Mouse (Mus musculus): ENCODE measurements around the gene Mynn.

The Mynn gene

GRCm38 (mm10) chr3:30644207-30644606 lies 42.3 kb downstream of the Mynn start, which contains the start of gene Lrriq4:
Lrriq4 (plus strand) TSS chr3:30644507.
- DNase-seq (ENCODE audit: low spot score) = no peak

DNA sequence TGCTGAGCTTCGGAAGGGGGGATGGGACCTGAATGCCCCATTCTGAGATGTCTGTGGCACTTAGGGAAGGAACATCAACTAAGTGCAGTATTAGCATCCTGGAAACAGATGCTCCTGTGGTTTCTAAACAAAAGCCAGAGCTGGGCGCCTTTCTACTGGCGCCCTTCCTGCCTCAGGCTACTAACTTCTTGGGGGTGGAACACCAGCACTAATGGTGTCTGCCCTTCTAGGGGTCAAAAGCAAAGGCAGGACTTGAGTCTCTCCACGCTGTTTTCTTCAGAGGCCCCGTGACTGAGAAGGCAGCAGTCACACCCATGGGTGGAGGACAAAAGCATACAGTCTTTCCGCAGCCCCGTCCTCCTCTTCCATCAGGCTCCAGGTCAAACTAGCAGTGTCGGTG lies 44.9 kb downstream of the Mynn start:
- DNase-seq (ENCODE audit: low spot score) = no peak

DNA sequence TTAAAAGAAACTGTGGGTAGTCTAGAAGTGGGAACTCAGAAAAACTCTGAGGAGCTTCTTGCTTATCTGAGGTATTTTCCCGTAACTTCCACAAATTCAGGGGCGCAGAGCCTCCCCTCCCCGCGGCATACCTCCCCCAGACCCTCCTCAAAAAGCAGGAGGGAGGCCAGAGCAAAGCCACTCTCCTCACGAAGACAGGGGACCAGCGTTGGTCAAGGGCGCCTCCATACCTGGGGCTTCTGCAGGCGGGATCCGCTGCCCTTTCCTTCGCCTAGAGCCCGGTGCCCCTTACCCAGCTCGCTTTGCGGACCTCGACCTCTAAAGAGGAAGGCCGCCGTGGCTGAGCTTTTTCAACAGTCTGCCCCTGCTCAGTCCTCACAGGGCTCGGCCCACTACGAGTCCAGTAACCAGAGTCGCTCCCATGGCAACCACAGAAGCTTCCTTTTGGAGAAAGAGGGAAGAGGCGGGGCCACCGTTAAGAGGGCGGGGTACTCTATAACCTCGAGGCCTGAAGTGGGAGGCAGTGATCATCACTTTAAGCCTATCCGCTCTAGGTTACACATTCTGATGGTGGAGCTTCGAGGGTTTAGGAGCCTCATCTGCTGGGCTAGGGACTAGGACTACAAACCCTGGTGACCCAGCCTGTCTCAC lies 45.7 kb downstream of the Mynn start, which contains the start of gene Lrrc34:
TSS of gene Lrrc34 (minus strand) at position 430 of the 651 bp plus-strand sequence.
- DNase-seq (ENCODE audit: low spot score) = no peak

GRCm38 (mm10) chr3:30648466-30648865 lies 46.6 kb downstream of the Mynn start:
- no peak for DNase-seq (ENCODE audit: low spot score)

DNA sequence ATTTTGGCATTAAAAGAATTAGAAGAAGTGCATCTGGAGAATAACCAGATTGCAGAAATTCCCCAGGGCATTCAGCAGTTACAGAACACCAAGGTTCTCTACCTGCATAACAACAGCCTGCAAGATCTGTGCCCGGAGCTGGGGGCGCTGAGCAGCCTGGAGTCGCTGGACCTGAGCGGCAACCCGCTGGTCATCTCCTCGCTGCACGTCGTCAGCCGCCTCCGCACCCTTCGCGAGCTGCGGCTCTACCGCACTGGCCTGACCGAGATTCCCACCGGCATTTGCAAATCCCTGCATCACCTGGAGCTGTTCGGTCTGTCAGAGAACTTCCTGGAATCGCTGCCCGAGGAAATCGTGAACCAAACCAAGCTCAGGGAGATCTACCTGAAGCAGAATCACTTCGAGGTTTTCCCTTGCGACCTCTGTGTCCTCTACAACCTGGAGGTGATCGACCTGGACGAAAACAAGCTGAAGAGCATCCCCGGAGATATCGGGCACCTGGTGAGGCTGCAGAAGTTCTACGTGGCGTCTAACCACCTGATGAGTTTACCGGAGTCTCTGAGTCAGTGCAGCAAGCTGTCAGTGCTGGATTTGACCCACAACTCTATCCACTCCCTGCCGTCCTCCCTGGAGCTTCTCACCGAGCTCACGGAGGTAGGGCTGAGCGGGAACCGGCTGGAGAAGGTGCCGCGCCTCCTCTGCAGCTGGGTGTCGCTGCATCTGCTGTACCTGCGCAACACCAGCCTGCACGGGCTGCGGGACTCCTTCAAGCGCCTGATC lies 48.4 kb downstream of the Mynn start:
- peak; percentile 18 for DNase-seq (ENCODE audit: low spot score)

DNA sequence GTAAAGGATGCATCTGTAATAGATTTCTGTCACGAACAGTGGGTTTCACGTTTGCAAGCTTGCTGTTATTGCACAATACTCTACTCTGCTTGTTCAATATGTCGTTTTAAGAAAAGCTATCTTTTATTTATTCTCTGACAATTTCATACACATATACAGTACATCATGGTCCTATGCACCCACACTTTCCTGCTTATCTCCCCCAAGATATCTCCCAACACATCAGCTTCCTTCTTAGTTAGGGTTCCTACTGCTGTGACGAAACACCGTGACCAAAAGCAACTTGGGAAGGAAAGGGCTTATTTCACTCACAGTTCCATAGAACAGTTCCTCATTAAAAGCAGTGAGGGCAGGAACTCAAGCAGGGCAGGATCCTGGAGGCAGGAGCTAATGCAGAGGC lies 54.1 kb downstream of the Mynn start:
- DNase-seq (ENCODE audit: low spot score) = no peak

- no peak for DNase-seq (ENCODE audit: low spot score)
Observed at GRCm38 (mm10) chr3:30658486-30658885, 56.6 kb downstream of the Mynn start.
